Mouse (Mus musculus): Measurements from ENCODE around the gene Pglyrp2. TPM values are rescaled to one million over a fixed set of nuclear protein-coding genes. Genes with fewer than 3 reads are reported as not detected.
A peak's percentile ranks its signal among the peaks of the same experiment; 100 is the strongest.

The Pglyrp2 gene
- total and polyA plus RNA-seq, 2 experiments, result 69.5 to 251 TPM

DNA sequence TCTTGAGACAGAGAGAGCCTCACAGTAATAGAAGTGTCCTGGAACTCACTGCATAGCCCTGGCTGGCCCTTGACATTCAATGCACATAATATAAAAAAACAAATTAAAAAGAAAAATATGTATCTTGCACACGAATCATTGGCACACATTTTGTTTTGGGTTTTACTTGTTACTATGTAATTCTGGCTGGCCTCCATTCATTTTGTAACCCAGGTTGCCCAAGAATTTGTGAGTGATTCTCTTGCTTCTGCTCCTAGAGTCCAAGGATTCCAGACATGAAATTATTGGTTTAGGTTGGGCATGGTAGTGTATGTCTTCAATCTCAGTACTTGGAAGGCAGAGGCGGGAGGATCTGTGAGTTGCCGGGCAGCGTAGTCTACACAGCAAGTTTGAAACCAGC, 13.1 kb upstream of the Pglyrp2 start:
- peak; percentile 25 for DNase-seq (ENCODE audit: extremely low read depth, low read depth, low spot score)
- no peak for TF ChIP-seq POLR2A (IDR thresholded peaks at IDR 0.05; ENCODE audit: extremely low read depth, insufficient read depth, low read length)
- no peak for TF ChIP-seq CTCF (IDR thresholded peaks at IDR 0.05; ENCODE audit: low read depth, low read length)
- H3K36me3 ChIP-seq (ENCODE audit: control insufficient read depth, insufficient read depth, low read length), result no peaks in the 10 kb centered on the region
- no peak overlapping the region for H3K4me3 ChIP-seq (ENCODE audit: insufficient read depth, low read depth, low read length)
- no peak overlapping the region for H3K9ac ChIP-seq (ENCODE audit: low read depth, low read length)
- no peaks in the 10 kb centered on the region for H3K79me2 ChIP-seq (ENCODE audit: control insufficient read depth, insufficient read depth, low read length)
- 88% methylated on average over 4 of the region's 4 CpGs for WGBS
- H3K4me1 ChIP-seq (ENCODE audit: control insufficient read depth, insufficient read depth, low read length), result no peaks in the 10 kb centered on the region
- H3K27me3 ChIP-seq (ENCODE audit: control insufficient read depth, insufficient read depth, low read length), result no peaks in the 10 kb centered on the region
- no peak overlapping the region for H3K27ac ChIP-seq (replicated peaks; ENCODE audit: insufficient read depth, low read depth, low read length)

DNA sequence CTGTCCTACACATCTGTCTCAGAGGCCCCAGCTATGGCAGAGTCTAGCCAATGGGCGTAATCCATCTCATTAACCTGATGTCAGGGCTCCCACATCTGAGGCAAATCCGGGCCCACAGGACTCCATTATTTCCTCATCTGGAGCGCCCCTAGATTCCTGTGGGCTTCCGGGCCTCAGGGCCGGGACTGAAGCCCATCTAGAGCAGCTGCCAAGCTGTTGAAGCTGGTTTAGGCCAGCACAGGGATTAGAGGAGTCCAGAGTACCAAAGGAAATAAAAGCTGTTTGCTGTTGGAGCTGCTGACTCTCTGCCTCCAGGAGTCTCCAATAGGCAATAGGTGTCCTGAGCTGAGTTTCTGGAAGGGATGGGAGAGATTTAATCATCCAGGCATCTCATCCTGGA, 11.2 kb upstream of the Pglyrp2 start:
- no peak for DNase-seq (ENCODE audit: extremely low read depth, low read depth, low spot score)
- Histone ChIP-seq H3K79me2 (ENCODE audit: control insufficient read depth, insufficient read depth, low read length) (no peaks in the 10 kb centered on the region), H3K36me3 (ENCODE audit: control insufficient read depth, insufficient read depth, low read length) (no peaks in the 10 kb centered on the region), H3K9ac (ENCODE audit: low read depth, low read length) (no peak overlapping the region), H3K27ac (replicated peaks; ENCODE audit: insufficient read depth, low read depth, low read length) (no peak overlapping the region), H3K4me3 (ENCODE audit: insufficient read depth, low read depth, low read length) (no peak overlapping the region), H3K27me3 (ENCODE audit: control insufficient read depth, insufficient read depth, low read length) (no peaks in the 10 kb centered on the region), H3K4me1 (ENCODE audit: control insufficient read depth, insufficient read depth, low read length) (no peaks in the 10 kb centered on the region)
- WGBS, result 88% methylated on average over 5 of the region's 5 CpGs
- no peak for TF ChIP-seq CTCF (IDR thresholded peaks at IDR 0.05; ENCODE audit: low read depth, low read length)
- no peak for TF ChIP-seq POLR2A (IDR thresholded peaks at IDR 0.05; ENCODE audit: extremely low read depth, insufficient read depth, low read length)

DNA sequence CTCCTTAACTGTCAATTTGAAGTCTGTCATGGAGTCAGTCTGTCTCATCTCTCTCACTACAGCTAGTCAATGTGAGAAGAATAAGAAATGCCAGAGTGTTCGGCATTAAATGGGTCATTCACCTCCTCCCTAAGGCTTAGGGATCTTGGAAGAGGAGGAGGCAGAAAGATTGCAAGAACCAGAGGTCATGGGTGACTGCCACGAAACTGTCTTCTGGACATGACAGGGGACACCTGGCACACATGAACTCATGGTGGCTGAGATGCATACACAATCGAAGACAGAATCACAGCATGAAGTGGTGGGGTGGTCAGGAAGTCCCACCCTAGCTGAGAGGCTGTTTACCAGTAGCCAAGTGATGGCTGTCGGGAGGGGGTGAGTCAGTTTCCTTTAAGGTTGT, 10.4 kb upstream of the Pglyrp2 start:
- TF ChIP-seq POLR2A (IDR thresholded peaks at IDR 0.05; ENCODE audit: extremely low read depth, insufficient read depth, low read length) (no peak), CTCF (IDR thresholded peaks at IDR 0.05; ENCODE audit: low read depth, low read length) (no peak)

DNA sequence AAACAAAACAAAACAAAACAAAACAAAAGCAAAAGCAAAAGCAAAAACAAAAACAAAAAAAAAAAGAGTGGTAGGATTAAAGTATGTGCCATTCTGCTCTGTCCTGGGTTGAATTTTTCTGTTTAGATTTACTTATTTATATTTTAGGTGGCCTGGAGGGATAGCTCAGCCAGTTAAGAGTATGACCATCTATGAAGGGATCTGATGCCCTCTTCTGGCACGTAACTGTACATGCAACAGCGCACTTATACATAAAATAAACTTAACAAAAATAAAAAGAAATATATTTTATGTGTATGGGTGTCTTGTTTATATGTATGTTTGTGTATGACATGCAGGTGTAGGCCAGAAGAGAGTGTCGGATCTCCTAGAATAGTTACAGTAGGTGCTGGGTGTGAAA, 8.0 kb upstream of the Pglyrp2 start:
- no peaks in the 10 kb centered on the region for H3K4me1 ChIP-seq (ENCODE audit: control insufficient read depth, insufficient read depth, low read length)
- H3K27ac ChIP-seq (replicated peaks; ENCODE audit: insufficient read depth, low read depth, low read length), result no peak overlapping the region
- H3K36me3 ChIP-seq (ENCODE audit: control insufficient read depth, insufficient read depth, low read length), result no peaks in the 10 kb centered on the region
- H3K27me3 ChIP-seq (ENCODE audit: control insufficient read depth, insufficient read depth, low read length), result no peaks in the 10 kb centered on the region
- peak; percentile 64 for DNase-seq (ENCODE audit: extremely low read depth, low read depth, low spot score)
- no peak for TF ChIP-seq POLR2A (IDR thresholded peaks at IDR 0.05; ENCODE audit: extremely low read depth, insufficient read depth, low read length)
- peak; percentile 41 for TF ChIP-seq CTCF (IDR thresholded peaks at IDR 0.05; ENCODE audit: low read depth, low read length)
- 46% methylated on average over 3 of the region's 3 CpGs for WGBS
- no peak overlapping the region for H3K9ac ChIP-seq (ENCODE audit: low read depth, low read length)
- H3K79me2 ChIP-seq (ENCODE audit: control insufficient read depth, insufficient read depth, low read length), result no peaks in the 10 kb centered on the region
- H3K4me3 ChIP-seq (ENCODE audit: insufficient read depth, low read depth, low read length), result no peak overlapping the region

More for the DNA sequence above, 10.4 kb upstream of the Pglyrp2 start:
- no peak overlapping the region for H3K27ac ChIP-seq (replicated peaks; ENCODE audit: insufficient read depth, low read depth, low read length)
- WGBS, result 65% methylated on average over 4 of the region's 4 CpGs
- H3K27me3 ChIP-seq (ENCODE audit: control insufficient read depth, insufficient read depth, low read length), result no peaks in the 10 kb centered on the region
- no peak for DNase-seq (ENCODE audit: extremely low read depth, low read depth, low spot score)
- H3K36me3 ChIP-seq (ENCODE audit: control insufficient read depth, insufficient read depth, low read length), result no peaks in the 10 kb centered on the region
- no peak overlapping the region for H3K9ac ChIP-seq (ENCODE audit: low read depth, low read length)
- H3K79me2 ChIP-seq (ENCODE audit: control insufficient read depth, insufficient read depth, low read length), result no peaks in the 10 kb centered on the region
- no peaks in the 10 kb centered on the region for H3K4me1 ChIP-seq (ENCODE audit: control insufficient read depth, insufficient read depth, low read length)
- H3K4me3 ChIP-seq (ENCODE audit: insufficient read depth, low read depth, low read length), result no peak overlapping the region

DNA sequence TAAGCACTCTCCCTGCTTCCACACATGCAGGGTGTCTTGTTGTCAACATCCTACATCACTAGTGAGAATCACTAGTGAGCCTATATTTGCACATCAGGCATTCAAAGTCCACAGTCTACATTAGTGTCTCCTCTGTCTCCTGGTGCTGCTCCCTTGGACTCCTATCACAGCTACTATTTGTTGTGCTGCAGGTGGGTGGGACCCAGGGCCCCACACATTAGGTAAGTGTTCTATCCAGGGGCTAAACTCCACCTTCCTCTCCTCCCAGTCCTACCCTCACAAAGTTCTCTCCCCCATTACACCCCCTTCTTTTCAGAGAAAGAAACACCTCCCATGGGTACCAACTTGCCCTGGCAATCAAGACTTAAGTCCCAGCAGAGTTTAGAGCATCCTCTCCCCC, 2.6 kb upstream of the Pglyrp2 start:
- TF ChIP-seq CTCF (IDR thresholded peaks at IDR 0.05; ENCODE audit: low read depth, low read length), result no peak
- no peak for TF ChIP-seq POLR2A (IDR thresholded peaks at IDR 0.05; ENCODE audit: extremely low read depth, insufficient read depth, low read length)
- Histone ChIP-seq H3K4me3 (ENCODE audit: insufficient read depth, low read depth, low read length) (no peak overlapping the region), H3K4me1 (ENCODE audit: control insufficient read depth, insufficient read depth, low read length) (no peaks in the 10 kb centered on the region), H3K27me3 (ENCODE audit: control insufficient read depth, insufficient read depth, low read length) (no peaks in the 10 kb centered on the region), H3K79me2 (ENCODE audit: control insufficient read depth, insufficient read depth, low read length) (no peaks in the 10 kb centered on the region), H3K9ac (ENCODE audit: low read depth, low read length) (no peak overlapping the region), H3K36me3 (ENCODE audit: control insufficient read depth, insufficient read depth, low read length) (no peaks in the 10 kb centered on the region), H3K27ac (replicated peaks; ENCODE audit: insufficient read depth, low read depth, low read length) (no peak overlapping the region)
- DNase-seq (ENCODE audit: extremely low read depth, low read depth, low spot score), result no peak

DNA sequence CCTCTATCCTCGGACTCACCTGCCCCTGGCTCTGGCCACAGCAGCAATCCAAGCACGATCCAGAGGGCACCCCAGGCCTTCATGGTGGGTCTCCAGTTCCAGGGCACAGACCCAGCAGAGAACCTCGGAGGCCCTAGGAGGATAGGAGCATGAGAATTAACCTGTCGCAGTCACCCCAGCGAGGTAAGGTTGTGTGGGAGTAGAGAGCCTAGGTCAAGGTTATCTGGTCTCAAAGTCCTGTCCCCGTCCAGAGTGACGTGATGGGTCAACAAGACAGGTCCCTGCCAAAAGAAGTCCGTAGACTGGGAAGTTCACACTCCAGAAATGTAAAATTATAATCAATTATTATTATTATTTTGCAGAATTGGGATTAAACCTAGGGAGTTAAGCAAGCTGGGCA, 3.2 kb downstream of the Pglyrp2 start:
- 17% methylated on average over 8 of the region's 8 CpGs for WGBS
- peak overlapping the region; percentile 75 for H3K4me3 ChIP-seq (ENCODE audit: insufficient read depth, low read depth, low read length)
- H3K36me3 ChIP-seq (ENCODE audit: control insufficient read depth, insufficient read depth, low read length), result peaks cover 5% of the 10 kb centered on the region; the same call in 1 of the 2 replicates
- TF ChIP-seq CTCF (IDR thresholded peaks at IDR 0.05; ENCODE audit: low read depth, low read length) (no peak), POLR2A (IDR thresholded peaks at IDR 0.05; ENCODE audit: extremely low read depth, insufficient read depth, low read length) (no peak)
- peak; percentile 97 for DNase-seq (ENCODE audit: extremely low read depth, low read depth, low spot score)
- peak overlapping the region; percentile 92 for H3K27ac ChIP-seq (replicated peaks; ENCODE audit: insufficient read depth, low read depth, low read length)
- no peaks in the 10 kb centered on the region for H3K27me3 ChIP-seq (ENCODE audit: control insufficient read depth, insufficient read depth, low read length)
- H3K9ac ChIP-seq (ENCODE audit: low read depth, low read length), result peak overlapping the region; percentile 85
- H3K79me2 ChIP-seq (ENCODE audit: control insufficient read depth, insufficient read depth, low read length), result peaks cover 25% of the 10 kb centered on the region; the same call in 1 of the 2 replicates
- H3K4me1 ChIP-seq (ENCODE audit: control insufficient read depth, insufficient read depth, low read length), result peaks cover 15% of the 10 kb centered on the region
